Mouse (Mus musculus) cortical plate, adult 2 months (tissue): ENCODE data around the gene Prkd1.

ENCODE experiments used
- CTCF ChIP-seq: fragments of 200-500 bp; IDR thresholded peaks from 2 replicates; pipeline ENCODE4 v1.5.1; 2011; ENCODE audit warnings: mild to moderate bottlenecking, control low read depth, low read length; ENCODE audit not compliant: insufficient read depth; ENCODE audit errors: extremely low read depth
- POLR2A ChIP-seq: fragments of 200-500 bp; IDR thresholded peaks from 2 replicates; pipeline ENCODE4 v1.6.1; 2011; ENCODE audit warnings: mild to moderate bottlenecking, low read length, control low read depth; ENCODE audit not compliant: insufficient read depth; ENCODE audit errors: extremely low read depth

DNA sequence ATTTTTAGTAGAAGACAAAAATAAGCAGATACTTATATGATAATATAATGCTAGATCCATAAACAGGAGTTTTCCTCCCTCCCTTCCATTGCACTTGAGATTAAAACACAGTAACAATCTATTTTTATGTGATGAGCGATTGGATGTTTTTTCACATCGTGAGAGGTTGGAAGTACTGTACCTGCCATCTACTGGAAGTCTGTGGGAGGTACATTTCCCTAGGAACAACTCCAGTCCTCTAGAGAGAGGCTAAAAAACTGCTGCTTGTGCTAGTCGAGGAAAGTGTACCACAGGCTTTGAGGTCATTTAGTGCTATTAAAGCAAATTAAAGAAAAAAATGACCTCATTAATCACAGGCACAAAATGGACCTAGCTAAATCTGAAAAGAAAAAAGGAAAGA is 48.6 kb upstream of the Prkd1 start:
- TF ChIP-seq POLR2A (no peak), CTCF (peak; percentile 57; the same call in 1 of the 2 replicates)
